Mouse (Mus musculus) limb, embryonic 10.5 days (tissue): Measurements from ENCODE around the gene Tesc. TPM values are rescaled to one million over a fixed set of nuclear protein-coding genes. Genes with fewer than 3 reads are reported as not detected.

Source experiments
- DNase-seq: peaks from one replicate; pipeline ENCODE4 v3.0.0-alpha.2; 2017; ENCODE audit warnings: low spot score
- H3K27ac ChIP-seq: fragments of 300-500 bp; sonication (generic); 2 replicates; pipeline ENCODE4 v1.5.1; 2016; ENCODE audit warnings: mild to moderate bottlenecking
- H3K27me3 ChIP-seq: fragments of 300-500 bp; sonication (generic); 2 replicates; pipeline ENCODE4 v1.6.1; 2016; ENCODE audit warnings: low read depth, mild to moderate bottlenecking; ENCODE audit not compliant: poor library complexity, severe bottlenecking
- H3K36me3 ChIP-seq: fragments of 300-500 bp; sonication (generic); 2 replicates; pipeline ENCODE4 v1.6.1; 2016; ENCODE audit warnings: mild to moderate bottlenecking, moderate library complexity
- H3K4me1 ChIP-seq: fragments of 300-500 bp; sonication (generic); 2 replicates; pipeline ENCODE4 v1.6.1; 2016
- H3K4me3 ChIP-seq: fragments of 300-500 bp; sonication (generic); 2 replicates; pipeline ENCODE4 v1.5.1; 2016; ENCODE audit warnings: mild to moderate bottlenecking, moderate library complexity
- H3K9me3 ChIP-seq: fragments of 300-500 bp; sonication (generic); replicated peaks from 2 replicates; pipeline ENCODE4 v1.6.1; 2016; ENCODE audit warnings: mild to moderate bottlenecking
- WGBS: fragments of 180-500 bp; shearing (Covaris S2); methylation state at CpG from one replicate; pipeline ENCODE4 v1.1.7; 2016; 5-methylcytosine and 5-hydroxymethylcytosine counted together
- polyA plus RNA-seq: library from polyadenylated mRNA; unstranded; fragments of >200 nt; fragmentation: Nextera tagmentation; extraction: Ambion mirVana; gene quantifications from 2 replicates; pipeline ENCODE4 v1.2.1, GENCODE M21; 2016

Tesc gene
- polyA plus RNA-seq, 1 experiment from 2014 or later, result 0.14 TPM

- no peak for DNase-seq
- no peaks in the 10 kb centered on the region for H3K27me3 ChIP-seq
- H3K4me1 ChIP-seq, result peaks cover 53% of the 10 kb centered on the region
- H3K9me3 ChIP-seq, result no peaks in the 10 kb centered on the region
- peak overlapping the region; percentile 27; the same call in 1 of the 2 replicates for H3K27ac ChIP-seq
- H3K36me3 ChIP-seq, result peaks cover 57% of the 10 kb centered on the region
- WGBS, result 24% methylated on average over 7 of the region's 7 CpGs
- no peak overlapping the region for H3K4me3 ChIP-seq
Observed at GRCm38 (mm10) chr5:118086956-118087355, 59.4 kb downstream of the Tesc start.

- Histone ChIP-seq H3K36me3 (peaks cover 72% of the 10 kb centered on the region), H3K4me1 (peaks cover 39% of the 10 kb centered on the region), H3K27ac (no peak overlapping the region), H3K27me3 (no peaks in the 10 kb centered on the region), H3K4me3 (no peak overlapping the region), H3K9me3 (no peaks in the 10 kb centered on the region)
- DNase-seq, result no peak
- WGBS, result 58% methylated on average over 7 of the region's 7 CpGs
Observed at GRCm38 (mm10) chr5:118089102-118089501, 61.6 kb downstream of the Tesc start.

- Histone ChIP-seq H3K36me3 (peaks cover 72% of the 10 kb centered on the region), H3K9me3 (no peaks in the 10 kb centered on the region), H3K27ac (no peak overlapping the region), H3K4me3 (no peak overlapping the region), H3K27me3 (no peaks in the 10 kb centered on the region), H3K4me1 (peaks cover 35% of the 10 kb centered on the region)
- DNase-seq, result no peak
- 96% methylated on average over 6 of the region's 6 CpGs for WGBS
Observed at GRCm38 (mm10) chr5:118090101-118090500, 62.6 kb downstream of the Tesc start.

- Histone ChIP-seq H3K27me3 (no peaks in the 10 kb centered on the region), H3K4me1 (peaks cover 33% of the 10 kb centered on the region), H3K9me3 (no peaks in the 10 kb centered on the region), H3K27ac (no peak overlapping the region), H3K4me3 (no peak overlapping the region), H3K36me3 (peaks cover 72% of the 10 kb centered on the region)
- peak; percentile 53 for DNase-seq
- 93% methylated on average over 2 of the region's 2 CpGs for WGBS
Observed at GRCm38 (mm10) chr5:118090837-118091236, 63.3 kb downstream of the Tesc start.

- WGBS, result 79% methylated on average over 11 of the region's 11 CpGs
- Histone ChIP-seq H3K4me3 (no peak overlapping the region), H3K4me1 (peaks cover 22% of the 10 kb centered on the region), H3K27me3 (no peaks in the 10 kb centered on the region), H3K9me3 (no peaks in the 10 kb centered on the region), H3K36me3 (peaks cover 85% of the 10 kb centered on the region), H3K27ac (no peak overlapping the region)
- no peak for DNase-seq
Observed at GRCm38 (mm10) chr5:118093321-118094035, 65.9 kb downstream of the Tesc start.

- peaks cover 83% of the 10 kb centered on the region for H3K36me3 ChIP-seq
- no peak for DNase-seq
- 92% methylated on average over 11 of the region's 11 CpGs for WGBS
Observed at GRCm38 (mm10) chr5:118095433-118095832, 67.9 kb downstream of the Tesc start.

GRCm38 (mm10) chr5:118095849-118096248 lies 68.3 kb downstream of the Tesc start:
- H3K4me1 ChIP-seq, result peaks cover 36% of the 10 kb centered on the region
- 89% methylated on average over 4 of the region's 4 CpGs for WGBS
- peaks cover 78% of the 10 kb centered on the region for H3K36me3 ChIP-seq
- H3K9me3 ChIP-seq, result no peaks in the 10 kb centered on the region
- H3K27me3 ChIP-seq, result no peaks in the 10 kb centered on the region
- no peak overlapping the region for H3K4me3 ChIP-seq
- DNase-seq, result no peak
- no peak overlapping the region for H3K27ac ChIP-seq

More at GRCm38 (mm10) chr5:118095433-118095832, 67.9 kb downstream of the Tesc start:
- H3K4me1 ChIP-seq, result peaks cover 31% of the 10 kb centered on the region
- H3K4me3 ChIP-seq, result no peak overlapping the region
- no peaks in the 10 kb centered on the region for H3K27me3 ChIP-seq
- H3K9me3 ChIP-seq, result no peaks in the 10 kb centered on the region
- H3K27ac ChIP-seq, result no peak overlapping the region

GRCm38 (mm10) chr5:118096317-118096716 lies 68.8 kb downstream of the Tesc start:
- H3K27me3 ChIP-seq, result no peaks in the 10 kb centered on the region

GRCm38 (mm10) chr5:118099069-118099869 lies 71.7 kb downstream of the Tesc start:
- Histone ChIP-seq H3K4me3 (no peak overlapping the region), H3K36me3 (peaks cover 48% of the 10 kb centered on the region), H3K4me1 (peaks cover 36% of the 10 kb centered on the region), H3K9me3 (no peaks in the 10 kb centered on the region), H3K27me3 (no peaks in the 10 kb centered on the region), H3K27ac (peak overlapping the region; percentile 72)
- DNase-seq, result peak; percentile 54
- WGBS, result 50% methylated on average over 11 of the region's 11 CpGs

More at GRCm38 (mm10) chr5:118096317-118096716, 68.8 kb downstream of the Tesc start:
- H3K27ac ChIP-seq, result no peak overlapping the region
- no peaks in the 10 kb centered on the region for H3K9me3 ChIP-seq
- peaks cover 36% of the 10 kb centered on the region for H3K4me1 ChIP-seq
- peaks cover 74% of the 10 kb centered on the region for H3K36me3 ChIP-seq
- 92% methylated on average over 3 of the region's 3 CpGs for WGBS
- H3K4me3 ChIP-seq, result no peak overlapping the region
- DNase-seq, result no peak

- 54% methylated on average over 8 of the region's 8 CpGs for WGBS
Observed at GRCm38 (mm10) chr5:118099870-118100478, 72.4 kb downstream of the Tesc start.

GRCm38 (mm10) chr5:118105536-118105935 lies 78.0 kb downstream of the Tesc start:
- Histone ChIP-seq H3K27ac (no peak overlapping the region), H3K36me3 (peaks cover 62% of the 10 kb centered on the region), H3K4me3 (no peak overlapping the region), H3K9me3 (no peaks in the 10 kb centered on the region), H3K4me1 (peaks cover 4% of the 10 kb centered on the region), H3K27me3 (no peaks in the 10 kb centered on the region)
- WGBS, result 96% methylated on average over 8 of the region's 8 CpGs
- DNase-seq, result no peak

More at GRCm38 (mm10) chr5:118099870-118100478, 72.4 kb downstream of the Tesc start:
- H3K36me3 ChIP-seq, result peaks cover 44% of the 10 kb centered on the region
- peak overlapping the region; percentile 27; the same call in 1 of the 2 replicates for H3K27ac ChIP-seq
- DNase-seq, result no peak
- no peaks in the 10 kb centered on the region for H3K27me3 ChIP-seq
- H3K9me3 ChIP-seq, result no peaks in the 10 kb centered on the region
- peaks cover 36% of the 10 kb centered on the region for H3K4me1 ChIP-seq
- no peak overlapping the region for H3K4me3 ChIP-seq

- 94% methylated on average over 10 of the region's 10 CpGs for WGBS
- DNase-seq, result no peak
- H3K27me3 ChIP-seq, result no peaks in the 10 kb centered on the region
- no peak overlapping the region for H3K4me3 ChIP-seq
- no peaks in the 10 kb centered on the region for H3K9me3 ChIP-seq
- peaks cover 73% of the 10 kb centered on the region for H3K36me3 ChIP-seq
- no peak overlapping the region for H3K27ac ChIP-seq
- H3K4me1 ChIP-seq, result no peaks in the 10 kb centered on the region
Observed at GRCm38 (mm10) chr5:118106667-118107066, 79.1 kb downstream of the Tesc start.
